Mouse (Mus musculus): ENCODE results near the gene Ltbp4. TPM values are rescaled to one million over a fixed set of nuclear protein-coding genes. Genes with fewer than 3 reads are reported as not detected.

Gene Ltbp4
- polyA plus RNA-seq, 1 experiment from 2014 or later = 170 TPM

GRCm38 (mm10) chr7:27331854-27332253, 5.6 kb downstream of the Ltbp4 start:
- Histone ChIP-seq H3K9me3 (replicated peaks; ENCODE audit: control insufficient read depth, low read length) (no peaks in the 10 kb centered on the region), H3K36me3 (ENCODE audit: control insufficient read depth, insufficient read depth, low read length) (peaks cover 5% of the 10 kb centered on the region; the same call in 1 of the 2 replicates), H3K9ac (ENCODE audit: low read length) (peak overlapping the region; percentile 96), H3K27ac (ENCODE audit: low read length) (peak overlapping the region; percentile 98), H3K27me3 (ENCODE audit: control insufficient read depth, insufficient read depth, low read length) (peaks cover 13% of the 10 kb centered on the region), H3K4me1 (ENCODE audit: control insufficient read depth, insufficient read depth, low read length) (peaks cover 50% of the 10 kb centered on the region), H3K4me3 (replicated peaks; ENCODE audit: low read length) (peak overlapping the region; percentile 75), H3K4me2 (ENCODE audit: low read depth, low read length) (peak overlapping the region; percentile 85)
- no peak for ATAC-seq (ENCODE audit: insufficient read depth, low FRiP score)
- 6% methylated on average over 8 of the region's 8 CpGs for WGBS

GRCm38 (mm10) chr7:27331541-27331851, 6.0 kb downstream of the Ltbp4 start:
- peaks cover 17% of the 10 kb centered on the region for H3K27me3 ChIP-seq (ENCODE audit: control insufficient read depth, insufficient read depth, low read length)

GRCm38 (mm10) chr7:27330709-27331540, 6.6 kb downstream of the Ltbp4 start:
- ATAC-seq (ENCODE audit: insufficient read depth, low FRiP score) = peak; percentile 65
- H3K9ac ChIP-seq (ENCODE audit: low read length) = peak overlapping the region; percentile 96
- no peaks in the 10 kb centered on the region for H3K9me3 ChIP-seq (replicated peaks; ENCODE audit: control insufficient read depth, low read length)
- H3K4me3 ChIP-seq (replicated peaks; ENCODE audit: low read length) = peak overlapping the region; percentile 75
- peaks cover 17% of the 10 kb centered on the region for H3K27me3 ChIP-seq (ENCODE audit: control insufficient read depth, insufficient read depth, low read length)
- H3K4me2 ChIP-seq (ENCODE audit: low read depth, low read length) = peak overlapping the region; percentile 85
- peaks cover 5% of the 10 kb centered on the region; the same call in 1 of the 2 replicates for H3K36me3 ChIP-seq (ENCODE audit: control insufficient read depth, insufficient read depth, low read length)
- peak overlapping the region; percentile 98 for H3K27ac ChIP-seq (ENCODE audit: low read length)
- WGBS = 1% methylated on average over 39 of the region's 39 CpGs
- H3K4me1 ChIP-seq (ENCODE audit: control insufficient read depth, insufficient read depth, low read length) = peaks cover 47% of the 10 kb centered on the region

More at GRCm38 (mm10) chr7:27331541-27331851, 6.0 kb downstream of the Ltbp4 start:
- H3K9me3 ChIP-seq (replicated peaks; ENCODE audit: control insufficient read depth, low read length) = no peaks in the 10 kb centered on the region
- no peak for ATAC-seq (ENCODE audit: insufficient read depth, low FRiP score)
- peaks cover 5% of the 10 kb centered on the region; the same call in 1 of the 2 replicates for H3K36me3 ChIP-seq (ENCODE audit: control insufficient read depth, insufficient read depth, low read length)
- peak overlapping the region; percentile 85 for H3K4me2 ChIP-seq (ENCODE audit: low read depth, low read length)
- 1% methylated on average over 8 of the region's 8 CpGs for WGBS
- peak overlapping the region; percentile 75 for H3K4me3 ChIP-seq (replicated peaks; ENCODE audit: low read length)
- peaks cover 48% of the 10 kb centered on the region for H3K4me1 ChIP-seq (ENCODE audit: control insufficient read depth, insufficient read depth, low read length)
- peak overlapping the region; percentile 96 for H3K9ac ChIP-seq (ENCODE audit: low read length)
- H3K27ac ChIP-seq (ENCODE audit: low read length) = peak overlapping the region; percentile 98

GRCm38 (mm10) chr7:27329981-27330380, 7.5 kb downstream of the Ltbp4 start:
- WGBS = 27% methylated on average over 17 of the region's 17 CpGs
- Histone ChIP-seq H3K4me3 (replicated peaks; ENCODE audit: low read length) (peak overlapping the region; percentile 75), H3K4me2 (ENCODE audit: low read depth, low read length) (peak overlapping the region; percentile 85), H3K9me3 (replicated peaks; ENCODE audit: control insufficient read depth, low read length) (no peaks in the 10 kb centered on the region), H3K4me1 (ENCODE audit: control insufficient read depth, insufficient read depth, low read length) (peaks cover 45% of the 10 kb centered on the region), H3K9ac (ENCODE audit: low read length) (peak overlapping the region; percentile 54; the same call in 1 of the 2 replicates), H3K36me3 (ENCODE audit: control insufficient read depth, insufficient read depth, low read length) (peaks cover 5% of the 10 kb centered on the region; the same call in 1 of the 2 replicates), H3K27me3 (ENCODE audit: control insufficient read depth, insufficient read depth, low read length) (peaks cover 17% of the 10 kb centered on the region), H3K27ac (ENCODE audit: low read length) (peak overlapping the region; percentile 98; the same call in 1 of the 2 replicates)
- ATAC-seq (ENCODE audit: insufficient read depth, low FRiP score) = no peak

GRCm38 (mm10) chr7:27329326-27329947, 8.1 kb downstream of the Ltbp4 start:
- Histone ChIP-seq H3K27me3 (ENCODE audit: control insufficient read depth, insufficient read depth, low read length) (peaks cover 13% of the 10 kb centered on the region), H3K9me3 (replicated peaks; ENCODE audit: control insufficient read depth, low read length) (no peaks in the 10 kb centered on the region), H3K36me3 (ENCODE audit: control insufficient read depth, insufficient read depth, low read length) (peaks cover 10% of the 10 kb centered on the region), H3K27ac (ENCODE audit: low read length) (0 out of 2 replicates have a peak overlapping the region, but pooled peaks have one; percentile 98), H3K4me3 (replicated peaks; ENCODE audit: low read length) (peak overlapping the region; percentile 75), H3K4me1 (ENCODE audit: control insufficient read depth, insufficient read depth, low read length) (peaks cover 39% of the 10 kb centered on the region), H3K9ac (ENCODE audit: low read length) (peak overlapping the region; percentile 54), H3K4me2 (ENCODE audit: low read depth, low read length) (peak overlapping the region; percentile 85)
- no peak for ATAC-seq (ENCODE audit: insufficient read depth, low FRiP score)
- 11% methylated on average over 45 of the region's 45 CpGs for WGBS

- ATAC-seq (ENCODE audit: insufficient read depth, low FRiP score) = no peak
- Histone ChIP-seq H3K27ac (ENCODE audit: low read length) (no peak overlapping the region), H3K9me3 (replicated peaks; ENCODE audit: control insufficient read depth, low read length) (no peaks in the 10 kb centered on the region), H3K4me1 (ENCODE audit: control insufficient read depth, insufficient read depth, low read length) (peaks cover 32% of the 10 kb centered on the region), H3K4me2 (ENCODE audit: low read depth, low read length) (no peak overlapping the region), H3K9ac (ENCODE audit: low read length) (no peak overlapping the region), H3K36me3 (ENCODE audit: control insufficient read depth, insufficient read depth, low read length) (peaks cover 16% of the 10 kb centered on the region), H3K4me3 (replicated peaks; ENCODE audit: low read length) (no peak overlapping the region), H3K27me3 (ENCODE audit: control insufficient read depth, insufficient read depth, low read length) (peaks cover 7% of the 10 kb centered on the region)
- 43% methylated on average over 16 of the region's 16 CpGs for WGBS
Measured at GRCm38 (mm10) chr7:27328648-27329047, 8.8 kb downstream of the Ltbp4 start.

GRCm38 (mm10) chr7:27328161-27328560, 9.3 kb downstream of the Ltbp4 start:
- Histone ChIP-seq H3K27ac (ENCODE audit: low read length) (no peak overlapping the region), H3K4me3 (replicated peaks; ENCODE audit: low read length) (no peak overlapping the region), H3K9ac (ENCODE audit: low read length) (no peak overlapping the region), H3K4me2 (ENCODE audit: low read depth, low read length) (no peak overlapping the region), H3K27me3 (ENCODE audit: control insufficient read depth, insufficient read depth, low read length) (peaks cover 5% of the 10 kb centered on the region), H3K4me1 (ENCODE audit: control insufficient read depth, insufficient read depth, low read length) (peaks cover 32% of the 10 kb centered on the region), H3K9me3 (replicated peaks; ENCODE audit: control insufficient read depth, low read length) (no peaks in the 10 kb centered on the region), H3K36me3 (ENCODE audit: control insufficient read depth, insufficient read depth, low read length) (peaks cover 17% of the 10 kb centered on the region)
- 80% methylated on average over 11 of the region's 11 CpGs for WGBS
- no peak for ATAC-seq (ENCODE audit: insufficient read depth, low FRiP score)

- no peak overlapping the region for H3K27ac ChIP-seq (ENCODE audit: low read length)
- 86% methylated on average over 8 of the region's 8 CpGs for WGBS
- peaks cover 29% of the 10 kb centered on the region for H3K4me1 ChIP-seq (ENCODE audit: control insufficient read depth, insufficient read depth, low read length)
- peaks cover 17% of the 10 kb centered on the region for H3K36me3 ChIP-seq (ENCODE audit: control insufficient read depth, insufficient read depth, low read length)
- no peak overlapping the region for H3K4me2 ChIP-seq (ENCODE audit: low read depth, low read length)
- ATAC-seq (ENCODE audit: insufficient read depth, low FRiP score) = no peak
- H3K4me3 ChIP-seq (replicated peaks; ENCODE audit: low read length) = no peak overlapping the region
- no peaks in the 10 kb centered on the region for H3K9me3 ChIP-seq (replicated peaks; ENCODE audit: control insufficient read depth, low read length)
- H3K27me3 ChIP-seq (ENCODE audit: control insufficient read depth, insufficient read depth, low read length) = peaks cover 5% of the 10 kb centered on the region
- H3K9ac ChIP-seq (ENCODE audit: low read length) = no peak overlapping the region
Measured at GRCm38 (mm10) chr7:27327500-27327899, 10.0 kb downstream of the Ltbp4 start.
